Mouse (Mus musculus): ENCODE data around the gene Oasl1.
"Not testable (repeated sequence)": the region's sequence is repeated elsewhere in the genome, so short reads cannot be mapped to it uniquely, and the experiment has no call there.

- not testable (repeated sequence) for TF ChIP-seq CHD2 (IDR thresholded peaks at IDR 0.05; ENCODE audit: low read depth, low read length); MAFK (IDR thresholded peaks at IDR 0.05; ENCODE audit: insufficient read depth, low read depth, low read length)
Observed at GRCm38 (mm10) chr5:114941138-114941537, 18.1 kb downstream of the Oasl1 start.
